Mouse (Mus musculus): Measurements from ENCODE around the gene Stard3.

The Stard3 gene

DNA sequence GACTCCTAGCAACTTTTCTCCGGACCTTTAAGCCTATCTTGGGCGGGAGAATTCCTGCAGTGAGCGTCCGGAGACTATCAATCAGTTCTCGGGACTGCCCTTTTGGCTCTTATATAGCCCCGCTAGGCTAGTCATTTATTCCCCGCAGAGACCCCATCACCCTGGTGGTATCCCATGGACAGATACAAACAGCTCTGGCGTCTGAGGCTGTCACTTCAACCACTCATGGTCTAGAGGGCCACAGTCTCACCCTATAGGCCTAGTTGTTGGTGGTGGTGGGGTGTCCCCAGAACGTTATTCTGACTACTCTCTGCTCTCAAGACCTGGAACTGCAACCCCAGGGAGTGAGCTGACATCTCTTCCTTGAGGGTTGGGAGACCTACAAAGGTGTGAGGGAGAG is 8.9 kb upstream of the Stard3 start:
- peaks cover 2% of the 10 kb centered on the region; the same call in 1 of the 2 replicates for H3K27me3 ChIP-seq (ENCODE audit: control insufficient read depth, insufficient read depth, low read length, poor library complexity, severe bottlenecking)
- H3K36me3 ChIP-seq (ENCODE audit: control insufficient read depth, insufficient read depth, low read length, poor library complexity, severe bottlenecking) = no peaks in the 10 kb centered on the region
- no peak for DNase-seq (ENCODE audit: low read depth, low spot score)

DNA sequence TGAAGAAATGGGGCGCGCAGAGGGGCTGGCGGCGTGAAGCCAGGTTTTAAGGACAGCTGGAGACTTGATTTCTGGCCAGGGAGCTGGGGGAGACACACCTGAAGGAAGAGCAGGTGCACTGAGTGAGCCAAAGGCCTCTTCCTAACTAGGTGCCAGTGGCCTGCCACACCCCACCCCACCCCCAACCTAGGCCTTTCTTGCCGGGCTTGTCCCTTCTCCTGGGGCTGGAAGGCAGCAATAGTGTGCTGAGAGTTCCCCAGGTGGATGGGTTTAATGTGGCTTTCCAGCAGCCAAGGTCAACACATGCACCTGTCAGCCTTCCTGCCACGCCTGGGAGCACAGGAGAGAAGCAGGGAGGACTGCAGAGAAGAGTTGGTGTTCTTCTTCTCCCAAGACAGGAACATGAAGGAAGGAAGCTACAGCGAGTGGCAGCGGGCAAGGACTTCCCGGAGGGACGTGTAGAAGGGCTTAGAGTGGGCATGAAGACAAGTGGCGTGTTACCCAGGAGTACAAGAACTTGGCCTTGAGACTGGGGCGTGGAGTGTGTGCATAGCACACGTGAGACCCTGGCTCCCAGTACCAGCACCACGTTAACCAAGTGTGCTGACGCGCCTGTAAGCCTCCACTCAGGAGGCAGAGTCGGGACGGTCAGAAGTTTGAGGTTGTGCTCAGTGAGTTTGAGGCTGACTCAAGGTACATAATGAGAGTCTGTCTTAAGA is 5.7 kb upstream of the Stard3 start:
- H3K36me3 ChIP-seq (ENCODE audit: control insufficient read depth, insufficient read depth, low read length, poor library complexity, severe bottlenecking) = no peaks in the 10 kb centered on the region
- no peak for DNase-seq (ENCODE audit: low read depth, low spot score)

DNA sequence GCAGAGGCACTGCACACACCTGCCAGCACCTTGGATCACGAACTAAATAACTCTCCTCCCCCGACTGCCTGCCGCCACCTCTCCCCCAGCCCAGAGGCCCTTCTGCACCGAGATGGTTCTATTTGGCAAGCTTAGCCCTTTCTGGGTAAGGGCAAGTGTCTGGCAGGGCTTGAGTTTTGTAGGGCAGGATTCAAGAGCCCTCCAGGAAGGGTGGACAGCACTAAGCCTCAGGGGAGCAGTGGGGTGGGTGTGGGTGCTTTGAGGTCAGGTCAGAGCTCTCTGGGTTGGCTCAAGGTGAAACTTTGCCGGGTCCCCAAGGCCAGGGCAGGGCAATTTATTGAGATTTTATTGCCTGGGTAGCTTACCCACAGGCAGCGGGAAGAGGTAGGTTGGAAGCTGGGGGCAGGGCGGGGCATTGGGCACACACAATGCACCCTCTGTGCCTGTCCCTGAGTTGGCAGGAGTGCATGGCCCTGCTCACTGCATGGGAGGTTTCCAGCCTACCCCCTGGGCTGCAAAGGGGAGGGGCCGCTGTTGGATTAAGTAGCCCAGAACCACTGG is 4.4 kb upstream of the Stard3 start:
- peaks cover 2% of the 10 kb centered on the region; the same call in 1 of the 2 replicates for H3K27me3 ChIP-seq (ENCODE audit: control insufficient read depth, insufficient read depth, low read length, poor library complexity, severe bottlenecking)
- no peak for DNase-seq (ENCODE audit: low read depth, low spot score)
- no peaks in the 10 kb centered on the region for H3K36me3 ChIP-seq (ENCODE audit: control insufficient read depth, insufficient read depth, low read length, poor library complexity, severe bottlenecking)

More for the DNA sequence above, 5.7 kb upstream of the Stard3 start:
- peaks cover 2% of the 10 kb centered on the region; the same call in 1 of the 2 replicates for H3K27me3 ChIP-seq (ENCODE audit: control insufficient read depth, insufficient read depth, low read length, poor library complexity, severe bottlenecking)

DNA sequence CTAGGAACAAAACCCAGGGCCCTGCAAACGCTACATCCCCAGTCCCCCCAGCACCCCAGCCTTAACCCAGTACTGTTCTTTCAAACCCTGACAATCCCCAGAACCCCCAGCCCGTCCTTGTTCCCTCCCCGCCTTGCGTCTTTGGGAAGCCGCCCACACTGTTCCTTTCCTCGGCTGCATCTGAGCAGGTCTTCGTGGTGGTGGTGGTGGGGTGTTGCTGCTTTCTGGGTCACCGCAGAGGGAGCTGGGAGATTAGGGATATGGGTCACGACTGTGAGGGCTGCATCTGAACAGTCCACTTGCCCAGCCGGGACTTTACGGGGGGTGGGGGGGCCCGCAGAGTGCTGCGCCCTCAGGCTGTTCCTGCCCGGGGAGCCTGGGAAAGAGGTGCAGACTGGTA is 3.7 kb upstream of the Stard3 start:
- DNase-seq (ENCODE audit: low read depth, low spot score) = no peak
- Histone ChIP-seq H3K36me3 (ENCODE audit: control insufficient read depth, insufficient read depth, low read length, poor library complexity, severe bottlenecking) (no peaks in the 10 kb centered on the region), H3K27me3 (ENCODE audit: control insufficient read depth, insufficient read depth, low read length, poor library complexity, severe bottlenecking) (no peaks in the 10 kb centered on the region)

DNA sequence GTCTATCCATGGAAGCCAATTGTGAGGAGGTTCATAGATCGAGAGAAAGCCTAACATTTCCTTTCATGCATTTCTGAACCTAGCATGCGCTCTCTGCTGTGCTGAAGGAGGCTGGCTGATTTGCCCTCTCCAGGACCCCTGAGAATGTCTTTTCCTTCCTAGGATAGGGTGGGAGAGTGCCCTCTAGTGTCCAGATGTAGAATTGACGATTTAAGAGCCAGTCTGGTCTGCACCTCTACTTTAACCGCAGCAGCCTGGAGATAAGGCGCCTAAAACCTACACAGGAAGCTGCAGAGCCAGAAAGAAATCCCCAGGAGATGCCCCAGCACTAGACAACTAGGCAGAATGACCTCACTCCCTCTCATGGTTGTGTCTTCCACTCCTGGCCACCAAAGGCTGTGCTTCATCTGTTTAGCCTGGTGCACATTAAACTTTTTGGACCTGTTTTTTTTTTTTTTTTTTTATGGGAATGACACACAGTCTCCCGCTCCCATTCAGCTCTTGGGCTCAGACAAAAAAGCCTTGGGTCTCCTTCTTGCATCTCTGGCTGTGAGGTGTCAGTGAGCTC is 2.4 kb upstream of the Stard3 start:
- H3K36me3 ChIP-seq (ENCODE audit: control insufficient read depth, insufficient read depth, low read length, poor library complexity, severe bottlenecking) = no peaks in the 10 kb centered on the region
- DNase-seq (ENCODE audit: low read depth, low spot score) = peak; percentile 82
- no peaks in the 10 kb centered on the region for H3K27me3 ChIP-seq (ENCODE audit: control insufficient read depth, insufficient read depth, low read length, poor library complexity, severe bottlenecking)

DNA sequence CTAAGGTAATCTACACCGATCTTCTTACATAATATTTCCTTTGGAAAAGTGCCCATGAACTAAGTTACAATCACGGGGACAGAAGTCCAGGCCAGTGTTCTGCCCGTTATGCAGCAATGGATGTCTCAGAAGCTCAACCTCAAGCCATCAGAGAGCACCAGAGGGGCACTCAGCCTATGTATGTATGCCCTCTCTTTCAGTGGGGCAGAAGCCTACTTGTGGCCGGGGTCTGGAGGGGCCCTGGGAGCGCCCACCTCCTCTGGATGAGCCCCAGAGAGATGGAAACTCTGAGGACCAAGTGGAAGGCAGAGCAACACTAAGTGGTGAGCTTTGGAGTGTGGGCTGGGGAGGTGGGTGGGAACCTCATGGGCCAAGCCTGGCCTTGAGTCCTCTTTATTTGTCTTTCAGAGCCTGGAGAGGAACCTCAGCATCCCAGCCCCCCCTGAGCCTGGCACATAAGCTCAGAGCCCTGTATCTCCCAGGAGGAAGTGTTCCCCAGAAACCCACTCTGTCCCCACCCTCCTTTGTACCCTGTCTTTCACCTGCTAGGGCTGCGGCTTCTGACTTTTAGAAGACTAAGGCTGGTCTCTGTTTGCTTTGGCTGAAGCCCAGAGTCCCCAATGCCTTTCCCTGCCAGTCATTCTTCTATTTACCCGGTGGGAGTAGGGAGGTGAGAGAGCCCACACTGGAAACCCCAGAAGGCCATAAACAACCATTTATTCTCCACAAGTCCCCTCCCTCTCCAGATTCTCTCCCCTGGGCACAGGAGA is 1.4 kb upstream of the Stard3 start:
- H3K27me3 ChIP-seq (ENCODE audit: control insufficient read depth, insufficient read depth, low read length, poor library complexity, severe bottlenecking) = no peaks in the 10 kb centered on the region
- no peak for DNase-seq (ENCODE audit: low read depth, low spot score)
- no peaks in the 10 kb centered on the region for H3K36me3 ChIP-seq (ENCODE audit: control insufficient read depth, insufficient read depth, low read length, poor library complexity, severe bottlenecking)

DNA sequence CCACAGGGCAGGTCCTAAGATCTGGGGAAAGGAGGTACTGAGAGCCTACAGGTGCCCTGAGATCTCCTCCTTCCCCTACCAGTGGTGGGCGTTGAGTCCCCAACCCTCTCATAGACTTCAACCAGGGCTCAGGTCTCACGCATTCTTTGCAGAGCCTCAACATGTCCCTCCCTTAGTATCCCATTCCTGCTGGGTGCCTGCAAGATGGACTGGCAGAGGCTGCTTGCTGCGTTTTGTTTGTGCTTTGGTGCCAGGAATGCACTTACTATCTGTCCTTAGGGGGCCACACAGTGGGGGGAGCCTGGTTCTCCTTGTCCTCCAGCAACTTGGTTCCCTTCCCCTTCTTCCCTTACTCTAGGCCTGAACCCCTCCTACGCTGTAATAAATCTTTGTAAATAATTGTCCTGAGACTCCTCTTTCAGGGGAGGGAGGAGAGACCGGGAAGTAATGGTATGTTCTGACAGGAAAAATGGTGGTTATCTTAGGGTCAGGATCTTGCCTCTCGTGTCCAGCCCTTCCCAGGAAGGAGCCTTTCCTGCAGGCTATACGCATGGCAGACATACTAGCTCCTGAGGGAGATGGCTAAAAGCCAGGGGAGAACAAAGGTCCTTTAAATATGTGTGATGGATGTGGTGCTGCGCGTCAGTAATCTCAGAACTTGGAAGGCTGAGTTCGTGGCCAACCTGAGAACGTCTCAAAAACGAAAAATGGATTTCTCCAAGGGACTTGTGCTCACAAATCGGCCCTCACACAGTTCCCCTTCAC is 590 bp upstream of the Stard3 start:
- no peaks in the 10 kb centered on the region for H3K36me3 ChIP-seq (ENCODE audit: control insufficient read depth, insufficient read depth, low read length, poor library complexity, severe bottlenecking)
- no peaks in the 10 kb centered on the region for H3K27me3 ChIP-seq (ENCODE audit: control insufficient read depth, insufficient read depth, low read length, poor library complexity, severe bottlenecking)
- no peak for DNase-seq (ENCODE audit: low read depth, low spot score)

DNA sequence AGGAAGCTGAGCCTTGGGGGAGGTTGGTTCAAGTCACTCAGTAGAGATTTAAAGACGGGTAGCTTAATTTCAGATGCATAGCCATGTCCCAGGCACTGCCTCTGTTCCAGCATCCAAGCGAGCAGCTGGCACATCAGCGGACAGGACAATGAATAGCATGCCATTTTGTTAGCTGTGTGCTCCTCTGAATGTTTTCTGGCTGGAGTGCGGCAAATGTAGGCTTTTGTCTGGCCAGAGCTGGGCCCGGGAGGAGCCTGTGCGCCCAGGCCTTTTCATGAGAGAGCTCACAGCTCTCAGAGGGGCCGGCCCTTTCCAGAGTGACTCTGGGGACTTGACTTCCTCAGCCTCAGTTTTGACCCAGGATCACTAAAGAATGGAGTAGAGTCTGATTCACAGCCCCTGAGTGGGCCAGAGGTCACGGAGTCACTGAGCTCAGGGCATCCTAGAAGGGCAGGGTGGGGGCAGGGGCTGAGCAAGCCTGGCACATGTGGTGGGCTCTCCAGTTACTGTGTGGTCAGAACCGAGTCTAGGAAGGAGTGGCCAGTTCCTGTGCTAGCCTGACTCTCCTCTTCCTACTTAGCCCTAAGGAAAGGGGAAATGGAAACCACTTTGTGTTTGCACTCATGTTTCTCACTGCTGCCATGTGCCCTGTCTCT is 2.8 kb downstream of the Stard3 start:
- no peak for DNase-seq (ENCODE audit: low read depth, low spot score)
- H3K27me3 ChIP-seq (ENCODE audit: control insufficient read depth, insufficient read depth, low read length, poor library complexity, severe bottlenecking) = no peaks in the 10 kb centered on the region
- H3K36me3 ChIP-seq (ENCODE audit: control insufficient read depth, insufficient read depth, low read length, poor library complexity, severe bottlenecking) = no peaks in the 10 kb centered on the region

DNA sequence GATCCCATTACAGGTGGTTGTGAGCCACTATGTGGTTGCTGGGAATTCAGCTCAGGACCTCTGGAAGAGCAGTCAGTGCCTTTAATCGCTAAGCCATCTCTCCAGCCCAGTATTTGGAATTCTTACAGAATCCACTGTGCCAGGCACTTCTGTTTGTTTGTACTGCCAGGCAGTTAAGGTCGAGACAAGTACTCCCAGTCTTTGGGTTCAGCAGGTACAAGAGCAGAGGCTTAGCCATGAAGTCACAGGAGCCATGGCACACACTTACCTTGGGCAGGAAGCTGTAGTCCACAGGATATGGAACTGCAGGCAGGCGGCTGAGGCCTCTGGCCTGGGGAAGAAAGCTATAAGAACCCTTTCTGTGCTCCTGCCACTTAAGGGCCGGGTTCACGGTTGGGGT is 5.6 kb downstream of the Stard3 start:
- DNase-seq (ENCODE audit: low read depth, low spot score) = no peak
- H3K27me3 ChIP-seq (ENCODE audit: control insufficient read depth, insufficient read depth, low read length, poor library complexity, severe bottlenecking) = no peaks in the 10 kb centered on the region
- H3K36me3 ChIP-seq (ENCODE audit: control insufficient read depth, insufficient read depth, low read length, poor library complexity, severe bottlenecking) = no peaks in the 10 kb centered on the region

DNA sequence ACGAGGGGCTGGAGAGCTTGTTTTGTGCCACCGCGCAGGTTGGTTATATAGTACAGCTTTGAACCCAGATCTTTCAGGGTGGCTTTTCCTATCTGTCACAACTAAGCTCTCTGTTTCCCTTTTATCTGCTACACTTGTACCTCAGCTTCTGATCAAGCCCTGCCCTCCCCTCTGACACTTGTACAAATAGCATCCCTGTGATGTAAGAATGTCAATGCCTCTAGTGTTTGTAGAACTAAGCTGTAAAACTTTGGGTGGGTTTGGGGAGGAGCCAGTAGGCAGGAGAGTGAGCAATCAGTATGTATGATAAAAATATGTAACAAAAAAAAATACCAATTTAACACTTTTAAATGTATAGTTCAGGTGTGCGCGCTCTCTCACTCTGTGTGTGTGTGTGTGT is 6.2 kb downstream of the Stard3 start:
- Histone ChIP-seq H3K36me3 (ENCODE audit: control insufficient read depth, insufficient read depth, low read length, poor library complexity, severe bottlenecking) (no peaks in the 10 kb centered on the region), H3K27me3 (ENCODE audit: control insufficient read depth, insufficient read depth, low read length, poor library complexity, severe bottlenecking) (no peaks in the 10 kb centered on the region)
- no peak for DNase-seq (ENCODE audit: low read depth, low spot score)

DNA sequence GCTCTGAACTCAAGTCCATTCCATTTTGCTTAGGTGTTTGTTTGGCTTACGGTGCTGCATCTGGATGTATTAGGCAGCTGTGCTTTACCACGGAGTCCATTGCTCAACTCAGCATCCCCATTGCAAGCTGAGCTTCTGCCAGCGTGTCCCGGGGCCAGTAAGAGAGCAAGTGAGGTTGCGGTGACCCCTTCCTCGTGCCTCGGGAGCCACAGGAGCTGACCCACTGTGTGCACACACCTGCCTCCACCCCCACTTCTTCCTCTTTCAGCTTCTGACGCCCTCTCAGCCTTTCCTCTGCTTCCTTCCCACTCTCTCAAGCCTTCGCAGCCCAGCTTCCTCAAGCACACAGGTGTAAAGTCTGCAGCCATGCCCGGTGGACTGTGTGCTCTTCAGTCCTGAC is 8.1 kb downstream of the Stard3 start:
- Histone ChIP-seq H3K27me3 (ENCODE audit: control insufficient read depth, insufficient read depth, low read length, poor library complexity, severe bottlenecking) (no peaks in the 10 kb centered on the region), H3K36me3 (ENCODE audit: control insufficient read depth, insufficient read depth, low read length, poor library complexity, severe bottlenecking) (no peaks in the 10 kb centered on the region; the same call in 1 of the 2 replicates)
- DNase-seq (ENCODE audit: low read depth, low spot score) = peak; percentile 49

DNA sequence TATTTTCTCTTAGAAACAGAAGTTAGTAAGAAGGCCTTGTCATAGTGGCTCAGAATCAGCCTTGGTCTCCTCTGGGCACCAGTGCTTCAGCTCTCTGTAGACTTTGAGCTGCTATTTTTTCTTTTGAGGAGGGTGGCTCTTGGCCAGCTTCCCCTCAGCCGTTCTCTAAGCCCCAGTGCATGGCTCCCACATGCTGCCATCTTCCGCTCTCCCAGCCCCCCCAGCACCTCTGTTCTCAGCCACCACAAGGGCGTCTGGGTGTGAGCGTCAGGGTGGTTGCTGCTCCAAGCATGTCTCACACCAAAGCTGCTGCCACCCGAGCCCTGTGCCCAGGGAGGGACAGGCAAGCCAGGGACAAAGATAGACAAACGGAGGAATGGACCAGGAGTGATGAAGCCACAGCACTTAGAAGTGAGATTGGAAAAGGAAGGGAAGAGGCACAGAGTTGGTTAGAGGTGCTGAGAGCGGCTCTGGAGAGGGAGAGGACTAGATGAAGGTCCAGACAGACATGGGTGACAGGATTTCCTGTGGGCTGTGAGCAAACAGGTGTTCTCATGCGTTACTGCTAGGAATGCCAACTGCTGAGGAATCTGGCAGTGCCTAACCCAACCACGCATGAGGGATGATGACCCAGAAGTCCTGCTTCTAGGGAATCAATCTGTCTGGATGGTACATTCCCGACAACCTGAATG is 9.1 kb downstream of the Stard3 start:
- no peaks in the 10 kb centered on the region; the same call in 1 of the 2 replicates for H3K36me3 ChIP-seq (ENCODE audit: control insufficient read depth, insufficient read depth, low read length, poor library complexity, severe bottlenecking)
- H3K27me3 ChIP-seq (ENCODE audit: control insufficient read depth, insufficient read depth, low read length, poor library complexity, severe bottlenecking) = no peaks in the 10 kb centered on the region
- DNase-seq (ENCODE audit: low read depth, low spot score) = no peak

DNA sequence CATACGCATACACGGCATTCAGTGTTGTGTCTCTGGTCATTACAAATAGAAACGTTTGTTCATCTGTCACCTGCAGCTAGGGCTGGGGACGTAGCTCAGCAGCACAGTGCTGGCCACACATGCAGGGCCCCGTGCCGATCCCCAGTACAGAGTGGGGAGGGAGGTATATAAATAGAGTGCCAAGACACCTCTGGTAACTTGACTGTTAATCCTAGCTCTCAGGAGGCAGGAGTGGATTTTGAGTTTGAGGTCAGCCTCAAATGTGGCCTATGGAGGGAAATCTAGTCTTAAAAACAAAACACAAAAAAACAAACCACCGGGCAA is 9.7 kb downstream of the Stard3 start:
- DNase-seq (ENCODE audit: low read depth, low spot score) = no peak
- no peaks in the 10 kb centered on the region for H3K27me3 ChIP-seq (ENCODE audit: control insufficient read depth, insufficient read depth, low read length, poor library complexity, severe bottlenecking)
- no peaks in the 10 kb centered on the region; the same call in 1 of the 2 replicates for H3K36me3 ChIP-seq (ENCODE audit: control insufficient read depth, insufficient read depth, low read length, poor library complexity, severe bottlenecking)

DNA sequence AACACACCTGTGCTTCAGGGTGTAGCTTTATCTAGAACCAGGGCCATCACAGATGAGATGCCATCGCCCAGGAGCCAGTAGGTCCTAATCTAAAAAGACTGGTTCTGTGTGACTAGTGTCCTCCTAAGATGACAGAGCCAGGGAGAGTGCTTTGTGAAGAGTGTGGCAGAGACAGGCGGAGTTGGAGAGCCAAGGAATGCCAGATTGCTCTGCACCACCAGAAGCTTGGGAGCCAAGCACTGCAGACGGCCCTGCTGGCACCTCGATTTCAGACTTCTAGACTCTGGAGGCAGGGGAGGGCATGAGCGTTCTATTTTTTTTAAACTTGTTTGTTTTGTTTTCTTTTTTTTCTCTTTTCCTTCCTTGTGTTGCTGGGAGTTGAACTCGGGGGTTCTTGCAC is 11.2 kb downstream of the Stard3 start:
- DNase-seq (ENCODE audit: low read depth, low spot score) = no peak
- no peaks in the 10 kb centered on the region; the same call in 1 of the 2 replicates for H3K36me3 ChIP-seq (ENCODE audit: control insufficient read depth, insufficient read depth, low read length, poor library complexity, severe bottlenecking)
- H3K27me3 ChIP-seq (ENCODE audit: control insufficient read depth, insufficient read depth, low read length, poor library complexity, severe bottlenecking) = no peaks in the 10 kb centered on the region

All from splenic B cell, adult 2 months (primary cell).